Mouse (Mus musculus) limb, embryonic 11.5 days (tissue): ENCODE results near the gene Diras2. TPM values are rescaled to one million over a fixed set of nuclear protein-coding genes. Genes with fewer than 3 reads are reported as not detected.

Source experiments
- ATAC-seq: fragments of 200-750 bp; cut with Nextera tagmentation; 2 replicates; pipeline ENCODE4 v1.8.0; 2017; ENCODE audit warnings: low read depth; ENCODE audit not compliant: insufficient number of reproducible peaks, low FRiP score, low TSS enrichment
- DNase-seq: peaks from one replicate; pipeline ENCODE4 v3.0.0-alpha.2; 2015; ENCODE audit warnings: low spot score
- H3K27ac ChIP-seq: fragments of 300-500 bp; sonication (generic); replicated peaks from 2 replicates; pipeline ENCODE4 v1.5.1; 2014; ENCODE audit warnings: low read depth, mild to moderate bottlenecking, low read length
- H3K27me3 ChIP-seq: fragments of 300-500 bp; sonication (generic); 2 replicates; pipeline ENCODE4 v1.6.1; 2014; ENCODE audit warnings: mild to moderate bottlenecking, low read length, mixed read lengths; ENCODE audit not compliant: control insufficient read depth, insufficient read depth
- H3K36me3 ChIP-seq: fragments of 300-500 bp; sonication (generic); 2 replicates; pipeline ENCODE4 v1.6.1; 2014; ENCODE audit warnings: mild to moderate bottlenecking, low read length, moderate library complexity, mixed read lengths; ENCODE audit not compliant: control insufficient read depth, insufficient read depth
- H3K4me1 ChIP-seq: fragments of 300-500 bp; sonication (generic); 2 replicates; pipeline ENCODE4 v1.6.1; 2014; ENCODE audit warnings: low read length, mixed read lengths; ENCODE audit not compliant: control insufficient read depth, insufficient read depth
- H3K4me2 ChIP-seq: fragments of 300-500 bp; sonication (generic); 2 replicates; pipeline ENCODE4 v1.6.1; 2014; ENCODE audit warnings: low read depth, mild to moderate bottlenecking, moderate library complexity; ENCODE audit not compliant: severe bottlenecking
- H3K4me3 ChIP-seq: fragments of 300-500 bp; sonication (generic); 2 replicates; pipeline ENCODE4 v1.5.1; 2014; ENCODE audit warnings: low read depth, low read length
- H3K9ac ChIP-seq: fragments of 300-500 bp; sonication (generic); 2 replicates; pipeline ENCODE4 v1.6.1; 2014; ENCODE audit warnings: mild to moderate bottlenecking, low read length
- H3K9me3 ChIP-seq: fragments of 300-500 bp; sonication (generic); 2 replicates; pipeline ENCODE4 v1.6.1; 2016; ENCODE audit warnings: low read length; ENCODE audit not compliant: control insufficient read depth
- WGBS: fragments of 180-500 bp; shearing (Covaris S2); extraction: QIAGEN DNeasy Blood & Tissue Kit; methylation state at CpG from one replicate; pipeline ENCODE4 v1.1.7; 2014; 5-methylcytosine and 5-hydroxymethylcytosine counted together
- polyA plus RNA-seq: library from polyadenylated mRNA; unstranded; fragments of >200 nt; fragmentation: Nextera tagmentation; extraction: Ambion mirVana; gene quantifications from 2 replicates; pipeline ENCODE4 v1.2.1, GENCODE M21; 2014

The Diras2 gene
- polyA plus RNA-seq, 1 experiment from 2014 or later, result 0.03 TPM

DNA sequence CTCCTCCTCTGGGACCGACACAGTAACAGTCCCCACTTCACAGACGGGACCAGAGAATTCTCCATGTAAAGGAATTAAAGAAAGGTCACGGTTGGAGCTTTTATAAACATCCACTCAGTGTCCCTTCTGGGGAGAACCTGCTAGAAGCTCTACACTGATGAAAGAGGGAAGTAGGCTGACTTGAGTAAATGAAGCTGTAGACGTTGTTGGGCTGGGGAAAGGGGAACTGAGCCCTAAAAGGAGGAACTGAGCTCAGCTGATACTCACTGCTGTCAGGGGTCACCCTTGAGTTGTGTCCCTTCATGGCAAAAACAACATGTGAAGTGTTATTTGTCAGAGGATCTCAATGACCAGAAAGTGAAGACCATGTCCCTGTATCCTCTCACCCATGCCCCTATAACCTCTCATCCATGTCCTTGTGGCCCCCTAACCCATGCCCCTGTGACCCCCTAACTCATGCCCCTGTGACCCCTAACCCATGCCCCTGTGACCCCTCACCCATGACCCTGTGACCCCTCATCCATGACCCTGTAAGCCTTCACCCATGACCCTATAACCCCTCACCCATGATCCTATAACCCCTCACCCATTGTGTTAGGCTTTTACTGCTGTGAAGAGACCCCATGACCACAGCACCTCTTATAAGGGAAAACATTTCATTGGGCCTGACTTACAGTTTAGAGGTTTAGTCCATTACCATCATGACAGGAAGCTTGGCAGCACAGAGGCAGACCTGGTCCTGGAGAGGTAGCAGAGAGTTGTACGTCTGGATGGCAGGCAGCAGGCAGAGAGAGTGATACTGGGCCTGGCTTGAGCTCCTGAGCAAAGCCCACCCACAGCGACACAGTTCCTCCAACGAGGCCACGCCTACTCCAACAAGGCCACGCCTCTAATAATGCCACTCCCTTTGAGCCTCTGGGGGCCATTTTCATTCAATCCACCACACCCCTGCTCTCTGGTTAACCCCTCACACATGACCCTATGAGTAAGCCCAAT lies 41.7 kb upstream of the Diras2 start:
- Histone ChIP-seq H3K9me3 (no peaks in the 10 kb centered on the region), H3K9ac (no peak overlapping the region), H3K4me2 (no peak overlapping the region), H3K4me3 (no peak overlapping the region), H3K36me3 (no peaks in the 10 kb centered on the region), H3K4me1 (no peaks in the 10 kb centered on the region), H3K27me3 (no peaks in the 10 kb centered on the region), H3K27ac (no peak overlapping the region)
- 87% methylated on average over 9 of the region's 9 CpGs for WGBS
- DNase-seq (no peak), ATAC-seq (no peak)

DNA sequence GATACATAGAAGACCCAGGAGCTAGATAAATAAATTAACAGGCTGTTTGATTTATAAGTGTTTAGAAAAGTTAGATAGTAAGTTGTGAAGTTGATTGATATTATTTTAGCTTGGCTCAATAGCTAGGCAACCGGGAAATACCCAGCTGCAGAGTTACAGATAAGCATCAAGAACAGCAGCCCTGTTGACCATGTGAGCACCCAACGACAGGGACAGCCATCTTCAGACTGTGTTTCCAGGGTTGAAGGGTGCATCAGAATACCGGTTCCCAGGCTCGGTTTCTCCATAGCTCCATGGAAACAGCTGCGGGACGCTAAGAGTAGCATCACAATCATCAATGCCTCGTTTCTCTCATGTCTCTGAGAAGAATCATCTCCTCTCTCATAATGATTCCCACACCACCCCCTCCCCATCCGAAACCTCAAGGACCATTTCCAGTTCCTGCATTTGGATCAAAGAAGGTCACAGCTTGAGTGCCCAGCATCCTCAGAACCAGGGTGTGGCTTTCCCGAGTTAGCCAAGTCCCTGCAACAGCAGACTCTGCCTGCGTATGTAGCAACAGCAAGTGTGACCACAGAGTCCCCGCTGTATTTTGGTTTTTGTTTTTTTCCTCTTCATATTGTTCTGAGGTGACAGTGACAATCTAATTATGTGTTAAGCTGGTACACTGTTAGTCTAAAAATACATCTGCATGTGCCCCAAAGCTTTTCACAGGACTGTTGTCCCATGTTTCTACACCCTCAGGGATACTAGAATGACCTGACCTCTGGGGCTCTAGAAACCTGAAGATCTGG lies 40.7 kb upstream of the Diras2 start:
- no peaks in the 10 kb centered on the region for H3K27me3 ChIP-seq
- H3K9ac ChIP-seq, result no peak overlapping the region
- no peak for ATAC-seq
- no peaks in the 10 kb centered on the region for H3K36me3 ChIP-seq
- no peak for DNase-seq
- 72% methylated on average over 11 of the region's 11 CpGs for WGBS
- no peaks in the 10 kb centered on the region for H3K9me3 ChIP-seq
- H3K4me2 ChIP-seq, result no peak overlapping the region
- H3K27ac ChIP-seq, result no peak overlapping the region
- no peak overlapping the region for H3K4me3 ChIP-seq
- no peaks in the 10 kb centered on the region for H3K4me1 ChIP-seq

DNA sequence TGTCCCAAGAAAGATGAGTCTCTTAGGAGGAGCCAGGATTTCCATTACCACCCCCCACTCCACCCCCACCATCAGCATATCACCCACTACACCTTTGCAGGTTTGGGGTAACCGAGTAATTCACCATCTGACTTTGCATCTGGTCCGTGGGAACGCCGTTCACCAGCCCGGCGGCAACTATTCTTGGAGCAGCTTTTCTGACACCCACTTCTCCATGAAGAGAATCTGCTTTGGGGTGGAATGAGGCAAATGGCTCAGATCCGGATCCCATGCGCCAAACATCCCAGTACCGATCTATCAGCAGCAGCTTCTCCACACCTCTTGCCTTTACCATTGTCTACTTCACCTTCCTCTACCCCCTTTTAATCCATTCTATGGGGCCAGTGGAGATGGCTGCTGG lies 39.2 kb upstream of the Diras2 start:
- no peaks in the 10 kb centered on the region for H3K9me3 ChIP-seq
- no peak overlapping the region for H3K4me3 ChIP-seq
- no peaks in the 10 kb centered on the region for H3K4me1 ChIP-seq
- ATAC-seq (no peak), DNase-seq (no peak)
- H3K36me3 ChIP-seq, result no peaks in the 10 kb centered on the region
- no peak overlapping the region for H3K4me2 ChIP-seq
- 85% methylated on average over 9 of the region's 9 CpGs for WGBS
- H3K27ac ChIP-seq, result no peak overlapping the region
- H3K27me3 ChIP-seq, result no peaks in the 10 kb centered on the region
- no peak overlapping the region for H3K9ac ChIP-seq

DNA sequence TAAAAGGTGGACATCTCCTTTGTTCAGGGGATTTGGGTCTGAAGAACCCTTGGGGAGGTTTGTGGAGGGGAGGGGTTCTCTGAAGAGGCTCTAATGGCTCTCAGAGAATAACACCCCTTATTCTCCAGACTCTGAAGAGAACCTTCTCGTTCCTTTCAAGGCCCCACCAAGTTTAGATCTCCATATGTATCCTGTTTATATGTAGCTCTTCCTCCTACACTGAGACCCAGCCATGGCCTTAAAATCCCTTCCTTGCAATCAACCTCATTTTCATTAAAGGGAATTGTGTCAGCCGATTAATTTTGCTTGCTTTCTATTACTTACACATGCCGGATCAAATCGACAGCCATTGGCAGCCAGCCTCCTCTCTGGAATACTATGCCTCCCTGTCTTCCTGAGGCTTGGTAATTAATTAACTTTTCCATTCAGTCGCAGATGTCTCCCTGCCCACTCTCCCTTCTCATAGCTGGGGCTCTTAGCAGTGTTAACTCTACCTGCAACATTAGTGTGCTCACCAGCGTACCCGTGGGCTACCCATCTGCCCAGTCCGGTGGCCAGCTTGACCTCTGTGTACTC lies 38.2 kb upstream of the Diras2 start:
- H3K4me2 ChIP-seq, result no peak overlapping the region
- H3K9me3 ChIP-seq, result no peaks in the 10 kb centered on the region
- no peak overlapping the region for H3K9ac ChIP-seq
- H3K27ac ChIP-seq, result no peak overlapping the region
- H3K4me3 ChIP-seq, result no peak overlapping the region
- DNase-seq, result no peak
- H3K36me3 ChIP-seq, result no peaks in the 10 kb centered on the region
- WGBS, result 76% methylated on average over 8 of the region's 8 CpGs
- no peak for ATAC-seq
- H3K4me1 ChIP-seq, result no peaks in the 10 kb centered on the region
- H3K27me3 ChIP-seq, result no peaks in the 10 kb centered on the region

DNA sequence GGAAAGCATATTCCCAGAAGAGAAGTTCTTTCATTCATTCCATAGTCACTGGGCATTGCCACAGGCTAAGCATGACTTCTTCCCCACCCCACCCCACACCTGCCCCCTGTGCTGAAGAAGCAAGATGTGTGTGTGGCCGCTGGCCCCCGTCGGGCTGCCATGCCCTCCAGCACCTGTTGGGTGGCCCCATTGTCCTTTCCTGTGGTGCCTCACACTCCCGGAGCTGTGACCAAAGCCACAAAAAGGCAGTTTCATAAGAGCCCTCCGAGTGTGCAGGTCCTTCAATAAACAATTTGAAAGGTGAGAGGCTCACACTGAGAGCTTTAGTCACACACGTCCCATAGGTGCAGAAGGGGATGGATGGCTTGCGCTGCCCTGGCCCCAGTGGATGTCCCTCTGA lies 35.7 kb upstream of the Diras2 start:
- DNase-seq, result no peak
- Histone ChIP-seq H3K9ac (no peak overlapping the region), H3K4me2 (no peak overlapping the region), H3K9me3 (no peaks in the 10 kb centered on the region), H3K36me3 (no peaks in the 10 kb centered on the region), H3K4me1 (0 out of 2 replicates have a peak, but pooled peaks cover under 1% of the 10 kb centered on the region), H3K27ac (no peak overlapping the region), H3K4me3 (no peak overlapping the region), H3K27me3 (no peaks in the 10 kb centered on the region)
- 69% methylated on average over 7 of the region's 7 CpGs for WGBS
- ATAC-seq, result no peak

DNA sequence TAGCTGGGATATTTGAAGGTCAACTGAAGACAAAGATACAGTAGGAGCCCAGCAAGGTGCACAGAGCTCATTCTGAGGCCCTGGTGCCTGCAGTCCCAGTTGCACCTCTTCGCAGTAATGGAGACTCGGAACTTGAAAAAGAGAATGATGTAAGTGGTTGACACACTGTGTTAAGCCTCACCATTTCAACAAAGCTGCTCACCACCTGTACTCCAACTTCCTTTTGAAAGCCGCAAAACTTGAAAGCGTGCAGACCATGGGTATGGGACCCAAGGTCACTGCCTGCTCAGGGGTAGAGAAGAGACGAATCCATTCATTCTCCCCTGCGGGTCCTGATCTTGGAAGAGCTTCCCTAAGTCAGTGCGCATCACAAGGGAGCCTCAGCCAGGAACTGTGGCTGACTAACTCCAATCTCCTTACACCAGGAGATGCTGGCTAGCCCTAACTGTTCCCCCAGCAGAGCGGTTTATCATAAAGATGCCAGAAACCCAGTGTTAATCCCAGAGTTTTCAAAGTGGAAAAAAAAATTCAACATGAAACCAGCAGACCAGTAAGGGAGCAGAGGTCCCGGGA lies 35.2 kb upstream of the Diras2 start:
- H3K36me3 ChIP-seq, result no peaks in the 10 kb centered on the region
- H3K4me1 ChIP-seq, result peaks cover 5% of the 10 kb centered on the region; the same call in 1 of the 2 replicates
- DNase-seq, result no peak
- 88% methylated on average over 9 of the region's 9 CpGs for WGBS
- no peak overlapping the region for H3K4me2 ChIP-seq
- no peak overlapping the region for H3K27ac ChIP-seq
- no peaks in the 10 kb centered on the region for H3K9me3 ChIP-seq
- ATAC-seq, result no peak
- H3K27me3 ChIP-seq, result no peaks in the 10 kb centered on the region
- no peak overlapping the region for H3K9ac ChIP-seq
- no peak overlapping the region for H3K4me3 ChIP-seq

DNA sequence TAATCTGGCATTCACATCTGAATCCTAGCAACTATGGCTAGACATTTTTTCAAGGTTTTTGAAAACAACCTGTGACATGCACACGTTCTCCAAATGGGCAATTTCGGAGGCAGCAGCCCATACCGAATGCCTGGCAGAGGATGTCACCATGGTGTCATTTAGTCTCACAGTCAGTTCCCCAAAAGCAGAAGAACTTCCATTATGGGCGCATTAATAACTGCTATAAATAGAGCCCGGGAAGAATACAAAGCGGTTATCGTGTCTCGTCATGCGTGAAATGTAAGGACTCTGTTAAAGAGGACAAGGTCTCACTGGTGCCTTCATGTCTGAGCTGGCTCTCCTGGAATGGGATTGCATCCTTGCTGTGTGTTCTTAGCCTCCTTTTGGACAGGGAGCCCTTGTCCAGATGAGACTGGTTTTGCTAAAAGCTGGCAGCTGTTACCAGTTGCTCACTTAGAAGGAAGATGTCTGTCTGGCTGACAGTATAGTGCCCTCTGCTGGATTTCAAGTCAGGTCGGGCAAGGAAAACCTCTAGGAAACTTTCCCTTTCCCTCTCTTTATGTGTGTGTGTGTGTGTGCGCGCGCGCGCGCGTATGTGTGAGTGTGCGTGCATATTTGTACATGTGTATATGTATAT lies 34.1 kb upstream of the Diras2 start:
- Histone ChIP-seq H3K9me3 (no peaks in the 10 kb centered on the region), H3K4me3 (no peak overlapping the region), H3K27ac (no peak overlapping the region), H3K4me2 (no peak overlapping the region), H3K36me3 (no peaks in the 10 kb centered on the region), H3K27me3 (no peaks in the 10 kb centered on the region), H3K4me1 (peaks cover 6% of the 10 kb centered on the region; the same call in 1 of the 2 replicates), H3K9ac (no peak overlapping the region)
- DNase-seq, result no peak
- WGBS, result 90% methylated on average over 18 of the region's 18 CpGs
- no peak for ATAC-seq

DNA sequence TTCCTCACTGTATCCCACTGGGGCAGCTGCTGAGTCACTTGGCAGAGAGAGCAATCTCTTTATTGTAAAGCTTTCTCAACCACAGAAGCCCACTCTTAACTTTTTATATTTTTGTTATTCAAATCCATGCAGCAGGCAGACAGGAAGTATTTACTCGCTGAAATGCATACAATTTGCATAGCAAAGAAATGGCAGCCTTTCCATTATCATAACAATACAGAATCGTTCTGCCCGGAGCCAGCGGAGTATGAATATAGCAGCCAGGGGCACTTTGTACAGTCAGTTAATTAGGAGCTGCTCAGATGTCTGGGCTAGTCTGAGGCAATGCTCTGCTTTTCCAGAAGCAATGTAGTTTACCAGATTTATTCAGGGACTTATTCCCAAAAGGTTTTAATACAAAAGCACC lies 31.1 kb upstream of the Diras2 start:
- Histone ChIP-seq H3K4me2 (no peak overlapping the region), H3K9ac (no peak overlapping the region), H3K4me3 (no peak overlapping the region), H3K36me3 (no peaks in the 10 kb centered on the region), H3K27me3 (no peaks in the 10 kb centered on the region), H3K4me1 (peaks cover 6% of the 10 kb centered on the region; the same call in 1 of the 2 replicates), H3K9me3 (no peaks in the 10 kb centered on the region), H3K27ac (no peak overlapping the region)
- 59% methylated on average over 4 of the region's 4 CpGs for WGBS
- no peak for DNase-seq
- no peak for ATAC-seq
